Mouse (Mus musculus) embryonic facial prominence, embryonic 15.5 days (tissue): Measurements from ENCODE around the gene Acaa1a. TPM values are rescaled to one million over a fixed set of nuclear protein-coding genes. Genes with fewer than 3 reads are reported as not detected.
A peak's percentile ranks its signal among the peaks of the same experiment; 100 is the strongest.

Source experiments
- ATAC-seq: fragments of 200-750 bp; cut with Nextera tagmentation; 2 replicates; pipeline ENCODE4 v1.8.0; 2017; ENCODE audit warnings: low read depth, moderate TSS enrichment; ENCODE audit not compliant: insufficient number of reproducible peaks, low FRiP score, low TSS enrichment
- H3K27ac ChIP-seq: fragments of 300-500 bp; sonication (generic); replicated peaks from 2 replicates; pipeline ENCODE4 v1.5.1; 2015; ENCODE audit warnings: mild to moderate bottlenecking, inconsistent platforms
- H3K27me3 ChIP-seq: fragments of 300-500 bp; sonication (generic); 2 replicates; pipeline ENCODE4 v1.6.1; 2015; ENCODE audit warnings: inconsistent platforms
- H3K36me3 ChIP-seq: fragments of 300-500 bp; sonication (generic); 2 replicates; pipeline ENCODE4 v1.6.1; 2015; ENCODE audit warnings: mild to moderate bottlenecking, inconsistent platforms
- H3K4me1 ChIP-seq: fragments of 300-500 bp; sonication (generic); 2 replicates; pipeline ENCODE4 v1.6.1; 2015; ENCODE audit warnings: inconsistent platforms
- H3K4me2 ChIP-seq: fragments of 300-500 bp; sonication (generic); replicated peaks from 2 replicates; pipeline ENCODE4 v1.6.1; 2015; ENCODE audit warnings: mild to moderate bottlenecking, inconsistent platforms
- H3K4me3 ChIP-seq: fragments of 300-500 bp; sonication (generic); replicated peaks from 2 replicates; pipeline ENCODE4 v1.5.1; 2015; ENCODE audit warnings: mild to moderate bottlenecking, inconsistent platforms
- H3K9ac ChIP-seq: fragments of 300-500 bp; sonication (generic); 2 replicates; pipeline ENCODE4 v1.6.1; 2015; ENCODE audit warnings: inconsistent platforms
- H3K9me3 ChIP-seq: fragments of 300-500 bp; sonication (generic); replicated peaks from 2 replicates; pipeline ENCODE4 v1.6.1; 2016; ENCODE audit warnings: inconsistent platforms
- WGBS: fragments of 180-500 bp; shearing (Covaris S2); methylation state at CpG from one replicate; pipeline ENCODE4 v1.1.7; 2015; 5-methylcytosine and 5-hydroxymethylcytosine counted together
- polyA plus RNA-seq: library from polyadenylated mRNA; unstranded; fragments of >200 nt; fragmentation: Nextera tagmentation; extraction: Ambion mirVana; gene quantifications from 2 replicates; pipeline ENCODE4 v1.2.1, GENCODE M21; 2015

The Acaa1a gene
- polyA plus RNA-seq, 1 experiment from 2014 or later: 117 TPM

- Histone ChIP-seq H3K27me3 (no peaks in the 10 kb centered on the region), H3K4me3 (peak within 1 kb of the TSS; percentile 94), H3K36me3 (no peaks in the 10 kb centered on the region), H3K27ac (peak within 1 kb of the TSS; percentile 94), H3K9me3 (no peaks in the 10 kb centered on the region), H3K9ac (peak within 1 kb of the TSS; percentile 79), H3K4me1 (peaks cover 14% of the 10 kb centered on the region), H3K4me2 (peak within 1 kb of the TSS; percentile 98)
- peak; percentile 98 for ATAC-seq
- WGBS: under 1% methylated on average over 76 of the region's 76 CpGs
Observed at GRCm38 (mm10) chr9:119322289-119323259, 16.9 kb upstream of the Acaa1a start, which contains the start of gene Oxsr1. Oxsr1 (minus strand) TSS chr9:119322427.

GRCm38 (mm10) chr9:119323260-119323645 is 16.2 kb upstream of the Acaa1a start:
- peak overlapping the region; percentile 98 for H3K4me2 ChIP-seq
- 6% methylated on average over 9 of the region's 9 CpGs for WGBS

GRCm38 (mm10) chr9:119324130-119324529 is 15.3 kb upstream of the Acaa1a start:
- Histone ChIP-seq H3K9ac (no peak overlapping the region), H3K9me3 (no peaks in the 10 kb centered on the region), H3K27me3 (no peaks in the 10 kb centered on the region), H3K4me1 (peaks cover 14% of the 10 kb centered on the region), H3K36me3 (no peaks in the 10 kb centered on the region), H3K27ac (no peak overlapping the region), H3K4me2 (no peak overlapping the region), H3K4me3 (no peak overlapping the region)
- ATAC-seq: no peak
- WGBS: 64% methylated on average over 1 of the region's 1 CpGs

More at GRCm38 (mm10) chr9:119323260-119323645, 16.2 kb upstream of the Acaa1a start:
- H3K9ac ChIP-seq: peak overlapping the region; percentile 41; the same call in 1 of the 2 replicates
- peaks cover 14% of the 10 kb centered on the region for H3K4me1 ChIP-seq
- peak overlapping the region; percentile 94 for H3K27ac ChIP-seq
- H3K4me3 ChIP-seq: peak overlapping the region; percentile 94
- no peak for ATAC-seq
- no peaks in the 10 kb centered on the region for H3K36me3 ChIP-seq
- no peaks in the 10 kb centered on the region for H3K9me3 ChIP-seq
- H3K27me3 ChIP-seq: no peaks in the 10 kb centered on the region

- Histone ChIP-seq H3K4me1 (no peaks in the 10 kb centered on the region), H3K27me3 (no peaks in the 10 kb centered on the region), H3K27ac (no peak overlapping the region), H3K36me3 (no peaks in the 10 kb centered on the region), H3K9me3 (no peaks in the 10 kb centered on the region), H3K4me3 (no peak overlapping the region), H3K4me2 (no peak overlapping the region), H3K9ac (no peak overlapping the region)
- ATAC-seq: no peak
- 70% methylated on average over 3 of the region's 3 CpGs for WGBS
Observed at GRCm38 (mm10) chr9:119328488-119328887, 11.0 kb upstream of the Acaa1a start.

GRCm38 (mm10) chr9:119330186-119330963 is 9.1 kb upstream of the Acaa1a start:
- H3K36me3 ChIP-seq: no peaks in the 10 kb centered on the region
- H3K4me3 ChIP-seq: 0 out of 2 replicates have a peak overlapping the region, but pooled peaks have one; percentile 6
- H3K9ac ChIP-seq: no peak overlapping the region
- peaks cover 3% of the 10 kb centered on the region for H3K4me1 ChIP-seq
- no peaks in the 10 kb centered on the region for H3K27me3 ChIP-seq
- WGBS: 77% methylated on average over 15 of the region's 15 CpGs
- peak overlapping the region; percentile 41; the same call in 1 of the 2 replicates for H3K27ac ChIP-seq
- H3K4me2 ChIP-seq: no peak overlapping the region
- ATAC-seq: no peak
- no peaks in the 10 kb centered on the region for H3K9me3 ChIP-seq

GRCm38 (mm10) chr9:119334324-119334723 is 5.2 kb upstream of the Acaa1a start:
- peaks cover 15% of the 10 kb centered on the region for H3K36me3 ChIP-seq
- no peaks in the 10 kb centered on the region for H3K27me3 ChIP-seq
- no peak overlapping the region for H3K9ac ChIP-seq
- ATAC-seq: no peak; the same call in 1 of the 2 replicates
- no peak overlapping the region for H3K4me2 ChIP-seq
- H3K4me1 ChIP-seq: peaks cover 8% of the 10 kb centered on the region
- no peaks in the 10 kb centered on the region for H3K9me3 ChIP-seq
- no peak overlapping the region for H3K27ac ChIP-seq
- H3K4me3 ChIP-seq: no peak overlapping the region
- 61% methylated on average over 10 of the region's 10 CpGs for WGBS

GRCm38 (mm10) chr9:119334834-119335233 is 4.6 kb upstream of the Acaa1a start:
- Histone ChIP-seq H3K9me3 (no peaks in the 10 kb centered on the region), H3K36me3 (peaks cover 15% of the 10 kb centered on the region), H3K9ac (no peak overlapping the region), H3K4me3 (no peak overlapping the region), H3K27ac (no peak overlapping the region), H3K4me2 (no peak overlapping the region), H3K27me3 (no peaks in the 10 kb centered on the region), H3K4me1 (peaks cover 11% of the 10 kb centered on the region)
- ATAC-seq: no peak
- WGBS: 90% methylated on average over 2 of the region's 2 CpGs

GRCm38 (mm10) chr9:119335571-119335970 is 3.9 kb upstream of the Acaa1a start:
- Histone ChIP-seq H3K27ac (no peak overlapping the region), H3K4me3 (no peak overlapping the region), H3K9ac (no peak overlapping the region), H3K4me2 (no peak overlapping the region), H3K36me3 (peaks cover 15% of the 10 kb centered on the region), H3K4me1 (peaks cover 15% of the 10 kb centered on the region), H3K9me3 (no peaks in the 10 kb centered on the region), H3K27me3 (no peaks in the 10 kb centered on the region)
- ATAC-seq: no peak
- 84% methylated on average over 4 of the region's 4 CpGs for WGBS

- peaks cover 17% of the 10 kb centered on the region for H3K36me3 ChIP-seq
- whole genome bisulfite sequencing: 93% methylated on average over 14 of the region's 14 CpGs
- H3K9ac ChIP-seq: no peak overlapping the region
- H3K27ac ChIP-seq: no peak overlapping the region
- no peak for ATAC-seq
- H3K9me3 ChIP-seq: no peaks in the 10 kb centered on the region
- no peak overlapping the region for H3K4me2 ChIP-seq
- H3K27me3 ChIP-seq: no peaks in the 10 kb centered on the region
- peaks cover 27% of the 10 kb centered on the region for H3K4me1 ChIP-seq
- no peak overlapping the region for H3K4me3 ChIP-seq
Observed at GRCm38 (mm10) chr9:119337842-119338241, 1.6 kb upstream of the Acaa1a start.

GRCm38 (mm10) chr9:119338350-119338749 is 1.1 kb upstream of the Acaa1a start:
- Histone ChIP-seq H3K9ac (no peak overlapping the region), H3K4me1 (peaks cover 32% of the 10 kb centered on the region), H3K36me3 (peaks cover 22% of the 10 kb centered on the region), H3K9me3 (no peaks in the 10 kb centered on the region), H3K4me3 (no peak overlapping the region), H3K27me3 (no peaks in the 10 kb centered on the region), H3K27ac (no peak overlapping the region), H3K4me2 (no peak overlapping the region)
- no peak for ATAC-seq
- 89% methylated on average over 3 of the region's 3 CpGs for WGBS

- no peak overlapping the region for H3K9ac ChIP-seq
- no peak for ATAC-seq
- 43% methylated on average over 7 of the region's 7 CpGs for WGBS
Observed at GRCm38 (mm10) chr9:119339106-119339505, 370 bp upstream of the Acaa1a start.

More at GRCm38 (mm10) chr9:119339106-119339505, 370 bp upstream of the Acaa1a start:
- Histone ChIP-seq H3K9me3 (no peaks in the 10 kb centered on the region), H3K27ac (no peak overlapping the region), H3K27me3 (no peaks in the 10 kb centered on the region), H3K4me1 (peaks cover 35% of the 10 kb centered on the region), H3K36me3 (peaks cover 30% of the 10 kb centered on the region), H3K4me3 (peak overlapping the region; percentile 88), H3K4me2 (peak overlapping the region; percentile 75)
